Mouse (Mus musculus) megakaryocyte, embryonic 14.5 days (primary cell): ENCODE data around the gene Tln2.

Source experiments
- FLI1 ChIP-seq: IDR thresholded peaks from 2 replicates; pipeline ENCODE4 v1.6.1; 2012; ENCODE audit warnings: low read length, inconsistent platforms, mixed read lengths
- GATA1 ChIP-seq: IDR thresholded peaks from 3 replicates; pipeline ENCODE4 v1.6.1; 2012; ENCODE audit warnings: mixed read lengths, low read length, inconsistent platforms, borderline replicate concordance

DNA sequence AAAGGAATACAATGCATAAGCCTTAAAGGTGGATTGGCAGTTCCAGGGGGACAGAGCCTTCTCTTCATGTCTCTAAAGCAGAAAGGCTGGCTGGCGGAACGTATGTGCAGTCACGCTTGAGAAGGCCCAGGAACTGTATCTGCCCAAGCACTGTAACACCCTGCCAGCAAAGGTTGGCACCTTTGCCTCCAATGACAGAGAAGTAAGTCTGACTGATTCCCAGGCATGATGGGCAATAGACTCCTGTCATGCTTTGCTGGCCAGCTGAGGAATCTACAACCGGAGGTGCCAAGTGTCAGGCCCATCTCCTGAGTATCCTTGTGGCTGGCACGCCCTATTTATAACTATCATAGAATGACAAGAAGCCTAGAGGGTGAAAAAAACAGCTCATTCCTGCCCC, 83.3 kb downstream of the Tln2 start:
- TF ChIP-seq GATA1 (no peak), FLI1 (no peak)
